Mouse (Mus musculus): ENCODE measurements at regions not wholly inside any gene's neighbourhood (a gene's known extent, or its start where the extent isn't known, plus 50 kb on each side); places are given as distances from the start of the nearest gene placed in this dataset.

- Histone ChIP-seq H3K4me3 (replicated peaks; ENCODE audit: low read length) (no peak overlapping the region), H3K36me3 (ENCODE audit: control insufficient read depth, insufficient read depth, low read length) (no peaks in the 10 kb centered on the region), H3K9me3 (ENCODE audit: control insufficient read depth, low read length) (no peaks in the 10 kb centered on the region), H3K9ac (ENCODE audit: low read depth, low read length, severe bottlenecking) (no peak overlapping the region), H3K27me3 (ENCODE audit: control insufficient read depth, insufficient read depth, low read length) (no peaks in the 10 kb centered on the region), H3K27ac (replicated peaks; ENCODE audit: low read depth, low read length) (no peak overlapping the region), H3K4me1 (ENCODE audit: control insufficient read depth, insufficient read depth, low read length) (peaks cover 7% of the 10 kb centered on the region), H3K4me2 (replicated peaks; ENCODE audit: low read depth, low read length, severe bottlenecking) (no peak overlapping the region)
- TF ChIP-seq POLR2A (IDR thresholded peaks at IDR 0.05; ENCODE audit: borderline replicate concordance, extremely low read depth, insufficient read depth, insufficient read length) = no peak
- DNase-seq (ENCODE audit: low spot score) = no peak
- ATAC-seq (ENCODE audit: low FRiP score, low read depth) = no peak
- 93% methylated on average over 4 of the region's 4 CpGs for WGBS
These were observed 112.5 kb downstream of the Zfp706 start for GRCm38 (mm10) chr15:36895031-36895430.

DNA sequence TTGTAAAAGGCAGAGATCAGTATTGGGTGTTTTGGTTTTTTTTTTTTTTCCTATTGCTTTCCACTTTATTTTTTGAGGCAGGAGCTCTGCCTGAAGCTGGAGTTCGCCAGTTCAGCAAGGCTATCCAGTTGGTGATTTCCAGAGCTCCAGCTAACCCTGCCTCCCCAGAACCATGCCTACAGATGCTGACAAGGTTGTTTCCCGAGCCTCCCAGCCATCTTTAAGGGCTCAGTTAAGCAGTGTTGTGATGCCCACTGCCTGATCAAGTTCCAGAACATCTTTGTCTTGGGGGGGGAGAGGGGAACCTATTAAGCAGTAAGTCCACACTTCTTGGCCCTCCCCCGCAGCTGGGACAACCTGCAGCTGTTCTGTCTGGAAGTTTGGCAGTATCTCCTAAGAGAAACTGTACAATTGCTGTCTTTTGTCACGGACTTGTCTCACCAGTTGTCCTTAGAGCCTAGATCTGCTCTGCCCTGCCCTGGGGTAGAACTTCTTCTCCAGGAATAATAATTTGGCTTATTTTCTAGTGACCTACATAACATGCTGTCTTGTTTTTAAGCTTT lies 114.1 kb downstream of the Zfp706 start:
- DNase-seq (ENCODE audit: low spot score) (no peak), ATAC-seq (ENCODE audit: low FRiP score, low read depth) (peak; percentile 62; the same call in 1 of the 2 replicates)
- Histone ChIP-seq H3K9ac (ENCODE audit: low read depth, low read length, severe bottlenecking) (no peak overlapping the region), H3K4me2 (replicated peaks; ENCODE audit: low read depth, low read length, severe bottlenecking) (no peak overlapping the region), H3K27ac (replicated peaks; ENCODE audit: low read depth, low read length) (no peak overlapping the region), H3K4me3 (replicated peaks; ENCODE audit: low read length) (no peak overlapping the region), H3K36me3 (ENCODE audit: control insufficient read depth, insufficient read depth, low read length) (no peaks in the 10 kb centered on the region), H3K4me1 (ENCODE audit: control insufficient read depth, insufficient read depth, low read length) (peaks cover 7% of the 10 kb centered on the region), H3K27me3 (ENCODE audit: control insufficient read depth, insufficient read depth, low read length) (no peaks in the 10 kb centered on the region), H3K9me3 (ENCODE audit: control insufficient read depth, low read length) (no peaks in the 10 kb centered on the region)
- WGBS = 38% methylated on average over 4 of the region's 4 CpGs
- TF ChIP-seq POLR2A (IDR thresholded peaks at IDR 0.05; ENCODE audit: borderline replicate concordance, extremely low read depth, insufficient read depth, insufficient read length) = no peak

GRCm38 (mm10) chr15:36892576-36893205 lies 114.9 kb downstream of the Zfp706 start:
- H3K4me1 ChIP-seq (ENCODE audit: control insufficient read depth, insufficient read depth, low read length) = peaks cover 7% of the 10 kb centered on the region
- H3K9ac ChIP-seq (ENCODE audit: low read depth, low read length, severe bottlenecking) = no peak overlapping the region
- no peak overlapping the region for H3K4me3 ChIP-seq (replicated peaks; ENCODE audit: low read length)
- H3K4me2 ChIP-seq (replicated peaks; ENCODE audit: low read depth, low read length, severe bottlenecking) = peak overlapping the region; percentile 30
- no peak overlapping the region for H3K27ac ChIP-seq (replicated peaks; ENCODE audit: low read depth, low read length)
- no peaks in the 10 kb centered on the region for H3K9me3 ChIP-seq (ENCODE audit: control insufficient read depth, low read length)
- H3K27me3 ChIP-seq (ENCODE audit: control insufficient read depth, insufficient read depth, low read length) = no peaks in the 10 kb centered on the region
- DNase-seq (ENCODE audit: low spot score) = no peak
- WGBS = 13% methylated on average over 15 of the region's 15 CpGs
- ATAC-seq (ENCODE audit: low FRiP score, low read depth) = no peak
- no peaks in the 10 kb centered on the region for H3K36me3 ChIP-seq (ENCODE audit: control insufficient read depth, insufficient read depth, low read length)
- no peak for TF ChIP-seq POLR2A (IDR thresholded peaks at IDR 0.05; ENCODE audit: borderline replicate concordance, extremely low read depth, insufficient read depth, insufficient read length)

GRCm38 (mm10) chr15:36891851-36892250 lies 115.7 kb downstream of the Zfp706 start:
- DNase-seq (ENCODE audit: low spot score) (no peak), ATAC-seq (ENCODE audit: low FRiP score, low read depth) (no peak)
- 20% methylated on average over 12 of the region's 12 CpGs for WGBS
- Histone ChIP-seq H3K4me3 (replicated peaks; ENCODE audit: low read length) (no peak overlapping the region), H3K4me2 (replicated peaks; ENCODE audit: low read depth, low read length, severe bottlenecking) (no peak overlapping the region), H3K9me3 (ENCODE audit: control insufficient read depth, low read length) (no peaks in the 10 kb centered on the region), H3K4me1 (ENCODE audit: control insufficient read depth, insufficient read depth, low read length) (peaks cover 7% of the 10 kb centered on the region), H3K36me3 (ENCODE audit: control insufficient read depth, insufficient read depth, low read length) (no peaks in the 10 kb centered on the region), H3K27ac (replicated peaks; ENCODE audit: low read depth, low read length) (no peak overlapping the region), H3K27me3 (ENCODE audit: control insufficient read depth, insufficient read depth, low read length) (no peaks in the 10 kb centered on the region), H3K9ac (ENCODE audit: low read depth, low read length, severe bottlenecking) (no peak overlapping the region)
- TF ChIP-seq POLR2A (IDR thresholded peaks at IDR 0.05; ENCODE audit: borderline replicate concordance, extremely low read depth, insufficient read depth, insufficient read length) = no peak

- H3K36me3 ChIP-seq (ENCODE audit: control insufficient read depth, insufficient read depth, low read length) = no peaks in the 10 kb centered on the region
- H3K4me3 ChIP-seq (replicated peaks; ENCODE audit: low read length) = no peak overlapping the region
- no peak for ATAC-seq (ENCODE audit: low FRiP score, low read depth)
- no peaks in the 10 kb centered on the region for H3K9me3 ChIP-seq (ENCODE audit: control insufficient read depth, low read length)
- no peak overlapping the region for H3K4me2 ChIP-seq (replicated peaks; ENCODE audit: low read depth, low read length, severe bottlenecking)
- H3K27me3 ChIP-seq (ENCODE audit: control insufficient read depth, insufficient read depth, low read length) = no peaks in the 10 kb centered on the region
- 55% methylated on average over 1 of the region's 1 CpGs for whole genome bisulfite sequencing
- no peak overlapping the region for H3K27ac ChIP-seq (replicated peaks; ENCODE audit: low read depth, low read length)
- no peak for TF ChIP-seq POLR2A (IDR thresholded peaks at IDR 0.05; ENCODE audit: borderline replicate concordance, extremely low read depth, insufficient read depth, insufficient read length)
- peaks cover 7% of the 10 kb centered on the region for H3K4me1 ChIP-seq (ENCODE audit: control insufficient read depth, insufficient read depth, low read length)
- DNase-seq (ENCODE audit: low spot score) = no peak
- H3K9ac ChIP-seq (ENCODE audit: low read depth, low read length, severe bottlenecking) = no peak overlapping the region
These were observed 116.3 kb downstream of the Zfp706 start for GRCm38 (mm10) chr15:36891296-36891695.

Measured in limb, embryonic 14.5 days (tissue).